Mouse (Mus musculus) fat pad, adult 2 months (tissue): ENCODE data around the gene Chd6.
A peak's percentile ranks its signal among the peaks of the same experiment; 100 is the strongest.

Experiments
- DNase-seq: peaks from one replicate; pipeline ENCODE4 v3.0.0-alpha.2; 2011; ENCODE audit warnings: low read depth, low spot score; ENCODE audit errors: extremely low read depth

The Chd6 gene

GRCm38 (mm10) chr2:161108933-161109371 is at the start of gene Chd6:
Gene Chd6, minus strand, starts transcription at chr2:161109075.
- DNase-seq: peak; percentile 96

- no peak for DNase-seq
Measured at GRCm38 (mm10) chr2:161150004-161150842, 41.3 kb upstream of the Chd6 start.

GRCm38 (mm10) chr2:161148428-161149020 is 39.6 kb upstream of the Chd6 start:
- no peak for DNase-seq

- DNase-seq: no peak
Measured at GRCm38 (mm10) chr2:161147656-161148427, 39.0 kb upstream of the Chd6 start.

GRCm38 (mm10) chr2:161144799-161145198 is 35.9 kb upstream of the Chd6 start:
- no peak for DNase-seq

GRCm38 (mm10) chr2:161138672-161139536 is 30.0 kb upstream of the Chd6 start:
- DNase-seq: no peak

- DNase-seq: no peak
Measured at GRCm38 (mm10) chr2:161136999-161137398, 28.1 kb upstream of the Chd6 start.

GRCm38 (mm10) chr2:161128367-161129111 is 19.7 kb upstream of the Chd6 start:
- DNase-seq: no peak

GRCm38 (mm10) chr2:161112011-161112410 is 3.1 kb upstream of the Chd6 start:
- no peak for DNase-seq

- no peak for DNase-seq
Measured at GRCm38 (mm10) chr2:161109398-161109821, 535 bp upstream of the Chd6 start.

- DNase-seq: no peak
Measured at GRCm38 (mm10) chr2:161108085-161108927, 569 bp downstream of the Chd6 start.

GRCm38 (mm10) chr2:161107236-161107635 is 1.6 kb downstream of the Chd6 start:
- DNase-seq: no peak

GRCm38 (mm10) chr2:161103769-161104168 is 5.1 kb downstream of the Chd6 start:
- no peak for DNase-seq

GRCm38 (mm10) chr2:161102102-161102501 is 6.8 kb downstream of the Chd6 start:
- no peak for DNase-seq

- no peak for DNase-seq
Measured at GRCm38 (mm10) chr2:161097746-161098145, 11.1 kb downstream of the Chd6 start.

GRCm38 (mm10) chr2:161090746-161091405 is 18.0 kb downstream of the Chd6 start:
- peak; percentile 47 for DNase-seq

- no peak for DNase-seq
Measured at GRCm38 (mm10) chr2:161090200-161090599, 18.7 kb downstream of the Chd6 start.

- no peak for DNase-seq
Measured at GRCm38 (mm10) chr2:161078590-161078989, 30.3 kb downstream of the Chd6 start.
